Comparison of ENCODE assay signal across 9 mouse cellular contexts in genomic region chr17:47946921-47947420, GRCm38 (mm10). TPM values are rescaled to one million over a fixed set of nuclear protein-coding genes. Genes with fewer than 3 reads are reported as not detected.
DNase-seq lines count a peak whose midpoint lies in the region; ATAC-seq and TF ChIP-seq lines count a peak whose summit lies in the region.
"Had no signal": no experiment of that assay in that cellular context is flagged by ENCODE, and none has a peak within 500 bp of the region (broad histone marks: within the 10 kb centered on the region; RNA-seq: fewer than 3 reads in every experiment).

No protein-coding gene starts in this region.

- no peak for TF ChIP-seq CTCF in E14TG2a.4 (conservative IDR thresholded peaks at IDR 0.05; ENCODE audit: low read length)

- H3K27me3 ChIP-seq in E14TG2a.4 (ENCODE audit: insufficient read depth, low read length), result peaks cover 19% of the 10 kb centered on the region; the same call in 1 of the 2 replicates

- peak overlapping the region; percentile 60 for H3K4me3 ChIP-seq in E14TG2a.4 (replicated peaks; ENCODE audit: low read length)

- DNase-seq in A20 (ENCODE audit: low read depth, low spot score), result peak; percentile 85
- peak; percentile 42 for DNase-seq in induced T-regulatory cell, adult 2 months (ENCODE audit: low read depth)
- DNase-seq in lung, postnatal 36 days, result peak; percentile 35
- no peak for DNase-seq in adrenal gland, postnatal 36 days
- no peak for DNase-seq in gastrocnemius, postnatal 4 days (ENCODE audit: low spot score in 2 of 2)
- no peak for DNase-seq in ovary, postnatal 14 days (ENCODE audit: low spot score)
- DNase-seq: kidney, postnatal 36 days had no signal

- ATAC-seq in monocyte, adult 5-6 weeks (replicated peaks; ENCODE audit: insufficient number of reproducible peaks, low FRiP score, low TSS enrichment, poor library complexity, severe bottlenecking), result no peak

- no peaks in the 10 kb centered on the region for H3K36me3 ChIP-seq in E14TG2a.4 (ENCODE audit: insufficient read depth, low read length)

- H3K4me1 ChIP-seq in E14TG2a.4 (replicated peaks; ENCODE audit: low read depth, low read length), result peaks cover 53% of the 10 kb centered on the region

- H3K9me3 ChIP-seq in E14TG2a.4 (ENCODE audit: low read length), result no peaks in the 10 kb centered on the region

RNA-seq across cellular contexts. Expression of gene Foxp4, which starts 22.5 kb away (rescaled TPM):
- 10 to 100 TPM; 23.0 to 23.6 TPM for total RNA-seq in adrenal gland, postnatal 36 days (2021)
- total RNA-seq in monocyte, adult 5-6 weeks (2017), result 3.1 to 10.1 TPM (median 9.1 TPM) in 3 replicates
- total RNA-seq in gastrocnemius, postnatal 4 days (2021), result 10 to 100 TPM; 18.9 to 22.3 TPM

Comparison
In these comparisons a context has a peak if more than half of its experiments do, and no peak if none do; other contexts are left out.
1. DNase-seq: peak in A20 (single experiment), induced T-regulatory cell, adult 2 months (single experiment) and lung, postnatal 36 days (single experiment); none in adrenal gland, postnatal 36 days (0 of 2), gastrocnemius, postnatal 4 days (0 of 2) and ovary, postnatal 14 days (single experiment).